Mouse (Mus musculus): ENCODE measurements around the gene Anxa8.

Gene Anxa8

DNA sequence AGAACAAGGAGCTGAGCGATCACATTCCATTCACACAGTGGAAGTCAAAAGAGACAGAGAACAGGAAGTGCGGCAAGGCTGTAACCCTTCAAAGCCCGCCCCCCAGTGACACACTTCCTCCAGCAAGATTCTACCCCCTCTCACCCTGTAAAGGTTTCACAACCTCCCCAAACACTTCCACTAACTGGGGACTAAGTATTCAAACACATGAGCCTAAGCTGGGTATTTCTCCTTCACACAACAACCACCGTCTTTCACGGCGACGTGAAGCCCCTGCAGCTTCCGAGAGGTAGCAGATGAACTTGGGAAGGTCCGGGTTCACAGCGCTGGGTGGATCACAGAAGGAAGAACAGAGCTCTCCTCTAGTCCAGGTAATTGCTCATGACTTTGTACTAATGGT, 57.1 kb downstream of the Anxa8 start:
- no peak for TF ChIP-seq GATA4 (IDR thresholded peaks at IDR 0.05; ENCODE audit: insufficient replicate concordance, low read length)

All from liver, adult (tissue).